Mouse (Mus musculus) heart, adult 9 months (tissue): ENCODE measurements at regions not wholly inside any gene's neighbourhood (a gene's known extent, or its start where the extent isn't known, plus 50 kb on each side); places are given as distances from the start of the nearest gene placed in this dataset.

Source experiments
- DNase-seq, 2 experiments: peaks; one replicate each; pipeline ENCODE4 v3.0.0; 2022; ENCODE audit warnings: low spot score in 2 of 2

GRCm38 (mm10) chr4:131569156-131569555 is 268.9 kb downstream of the Ptpru start:
- no peak for DNase-seq

GRCm38 (mm10) chr4:131577571-131577970 is 260.5 kb downstream of the Ptpru start:
- DNase-seq, result no peak

- DNase-seq, result no peak
These were observed 252.1 kb downstream of the Ptpru start for GRCm38 (mm10) chr4:131585946-131586345.

GRCm38 (mm10) chr4:131587536-131587935 is 250.6 kb downstream of the Ptpru start:
- DNase-seq, result no peak

GRCm38 (mm10) chr4:131590136-131590535 is 248.0 kb downstream of the Ptpru start:
- DNase-seq, result no peak

- no peak for DNase-seq
These were observed 246.6 kb downstream of the Ptpru start for GRCm38 (mm10) chr4:131591456-131591855.

- no peak for DNase-seq
These were observed 240.1 kb downstream of the Ptpru start for GRCm38 (mm10) chr4:131597996-131598395.

- no peak for DNase-seq
These were observed 223.7 kb downstream of the Ptpru start for GRCm38 (mm10) chr4:131614434-131614833.

GRCm38 (mm10) chr4:131615587-131615986 is 222.5 kb downstream of the Ptpru start:
- no peak for DNase-seq

- no peak for DNase-seq
These were observed 200.0 kb downstream of the Ptpru start for GRCm38 (mm10) chr4:131638105-131638504.

GRCm38 (mm10) chr4:131656034-131656433 is 182.1 kb downstream of the Ptpru start:
- no peak for DNase-seq

- no peak for DNase-seq
These were observed 180.2 kb downstream of the Ptpru start for GRCm38 (mm10) chr4:131657922-131658321.

GRCm38 (mm10) chr4:131660931-131661330 is 177.2 kb downstream of the Ptpru start:
- no peak for DNase-seq

- DNase-seq, result no peak
These were observed 166.1 kb downstream of the Ptpru start for GRCm38 (mm10) chr4:131671784-131672515.

- DNase-seq, result no peak
These were observed 160.1 kb downstream of the Ptpru start for GRCm38 (mm10) chr4:131677966-131678365.

GRCm38 (mm10) chr4:131683176-131683575 is 154.9 kb downstream of the Ptpru start:
- no peak for DNase-seq

- no peak for DNase-seq
These were observed 152.5 kb downstream of the Ptpru start for GRCm38 (mm10) chr4:131685544-131685943.

- DNase-seq, result no peak
These were observed 143.9 kb downstream of the Ptpru start for GRCm38 (mm10) chr4:131694232-131694631.

GRCm38 (mm10) chr4:131695941-131696912 is 141.9 kb downstream of the Ptpru start:
- DNase-seq, result no peak
